Mouse (Mus musculus): ENCODE results near the gene Reep3. TPM values are rescaled to one million over a fixed set of nuclear protein-coding genes. Genes with fewer than 3 reads are reported as not detected.
"Not testable (repeated sequence)": the region's sequence is repeated elsewhere in the genome, so short reads cannot be mapped to it uniquely, and the experiment has no call there.

The Reep3 gene
- polyA plus RNA-seq, 1 experiment from 2014 or later: 28.7 TPM

DNA sequence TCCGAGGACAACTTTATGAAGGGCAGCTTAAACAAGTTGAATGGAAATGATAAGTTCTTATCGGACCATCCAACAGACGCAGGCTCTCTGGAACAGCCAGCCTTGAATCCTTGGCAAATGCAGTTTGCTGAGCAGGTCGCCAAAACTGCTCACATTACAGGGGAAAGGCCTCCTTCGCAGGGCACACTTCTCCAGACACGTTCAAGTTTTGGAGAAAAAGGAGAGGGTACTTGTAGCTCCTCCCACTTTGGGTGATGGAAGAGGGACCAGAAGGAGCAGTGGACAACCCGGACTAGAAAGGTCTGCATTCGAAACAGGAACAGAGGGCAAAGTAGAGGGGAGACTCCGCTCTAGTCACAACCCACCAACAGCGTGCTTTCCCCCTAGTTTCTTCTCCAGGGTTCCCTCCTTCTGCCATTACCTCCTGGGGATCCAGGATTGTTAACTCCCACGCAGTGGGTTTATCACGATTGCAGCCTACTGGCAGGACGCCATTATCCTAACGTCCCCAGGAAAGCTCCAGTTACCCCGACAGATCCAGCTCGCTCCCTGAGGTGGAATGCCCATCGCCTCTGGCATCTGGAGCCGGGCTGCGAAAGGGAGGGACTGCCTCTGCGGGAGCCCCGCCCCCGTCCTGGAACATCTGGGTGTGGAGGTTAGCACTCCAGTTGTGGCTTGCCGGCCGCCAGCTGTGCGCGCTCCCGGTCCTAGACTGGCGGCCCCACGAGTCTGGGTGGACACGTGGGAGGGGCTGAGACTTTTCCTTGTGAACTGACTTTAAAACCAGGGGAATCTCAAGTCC lies 94.3 kb downstream of the Reep3 start:
- H3K4me3 ChIP-seq (ENCODE audit: control insufficient read depth in 1 of 2, insufficient read depth in 1 of 2, low read depth in 1 of 2, low read length in 2 of 2): peak overlapping the region; percentile 36 to 47
- no peaks in the 10 kb centered on the region for H3K27me3 ChIP-seq (ENCODE audit: control insufficient read depth, insufficient read depth, low read length)
- peak overlapping the region; percentile 93 to 99 for H3K27ac ChIP-seq (replicated peaks in 1 of 2; ENCODE audit: control insufficient read depth in 1 of 2, insufficient read depth in 1 of 2, low read depth in 2 of 2, low read length in 2 of 2)
- H3K4me1 ChIP-seq (ENCODE audit: control insufficient read depth in 2 of 2, insufficient read depth in 2 of 2, low read length in 2 of 2): peaks cover 17 to 35% of the 10 kb centered on the region in 2 experiments
- no peaks in the 10 kb centered on the region for H3K9me3 ChIP-seq (ENCODE audit: control insufficient read depth, low read length)
- WGBS: 10% methylated on average over 30 of the region's 30 CpGs
- peak overlapping the region; percentile 77 for H3K9ac ChIP-seq (ENCODE audit: low read length)
- H3K36me3 ChIP-seq (ENCODE audit: control insufficient read depth, insufficient read depth, low read length): no peaks in the 10 kb centered on the region
- ATAC-seq (ENCODE audit: insufficient number of reproducible peaks, insufficient read depth, low FRiP score, low read depth): peak; percentile 52
- peak overlapping the region; percentile 79 for H3K4me2 ChIP-seq (ENCODE audit: low read length)

DNA sequence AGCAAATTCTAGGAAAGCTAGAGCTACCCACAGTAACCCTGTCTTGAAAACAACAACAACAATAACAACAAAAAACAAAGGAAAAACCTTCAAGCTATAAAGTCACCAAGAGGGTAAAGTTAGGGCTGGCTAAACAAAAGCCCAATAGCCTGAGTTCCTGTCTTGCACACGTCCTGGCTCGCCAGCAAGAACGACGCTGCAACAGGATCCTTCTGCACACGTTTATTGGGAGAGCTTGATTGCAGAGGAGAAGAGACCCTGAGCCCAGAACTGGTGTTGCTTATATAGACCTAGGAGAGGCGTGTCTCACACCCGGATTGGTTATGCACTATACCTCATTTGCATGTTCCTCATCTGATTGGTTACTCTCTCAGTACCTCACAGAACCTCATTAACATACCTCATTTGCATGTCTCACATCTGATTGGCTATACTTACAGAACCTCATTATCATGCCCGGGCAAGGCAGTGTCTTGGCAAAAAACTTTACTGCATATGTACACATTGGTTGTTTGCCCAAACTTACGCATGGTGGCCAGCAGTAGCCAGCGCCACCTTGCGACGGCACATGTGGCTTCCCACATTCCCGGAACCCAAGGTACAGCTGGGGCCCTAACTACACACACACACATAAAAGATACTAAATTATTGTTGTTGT lies 95.7 kb downstream of the Reep3 start:
- peak overlapping the region in 1 of 2 experiments; percentile 99; a peak in 1 of 4 replicates for H3K27ac ChIP-seq (replicated peaks in 1 of 2; ENCODE audit: control insufficient read depth in 1 of 2, insufficient read depth in 1 of 2, low read depth in 2 of 2, low read length in 2 of 2)

DNA sequence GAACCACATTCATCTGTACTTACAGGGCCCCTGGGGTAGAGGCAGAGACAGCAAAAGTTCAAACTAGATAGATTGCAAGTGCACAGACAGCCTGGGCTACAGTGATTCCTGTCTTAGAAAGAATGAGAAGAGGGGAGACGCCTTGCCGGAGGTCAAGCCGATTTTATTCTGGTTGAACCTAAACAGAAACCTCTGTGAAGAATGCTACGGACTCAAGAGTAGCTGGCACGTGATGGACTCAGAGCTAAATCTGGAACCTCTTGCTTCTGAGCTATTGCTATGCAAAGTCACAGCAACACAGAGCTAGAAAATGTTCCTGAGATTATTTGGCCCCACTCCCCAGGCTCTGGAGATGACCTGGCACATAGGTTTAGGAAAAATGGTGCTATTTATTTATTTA lies 96.6 kb downstream of the Reep3 start:
- Histone ChIP-seq H3K36me3 (ENCODE audit: control insufficient read depth, insufficient read depth, low read length) (no peaks in the 10 kb centered on the region), H3K9me3 (ENCODE audit: control insufficient read depth, low read length) (no peaks in the 10 kb centered on the region), H3K4me3 (ENCODE audit: control insufficient read depth in 1 of 2, insufficient read depth in 1 of 2, low read depth in 1 of 2, low read length in 2 of 2) (no peak overlapping the region), H3K27me3 (ENCODE audit: control insufficient read depth, insufficient read depth, low read length) (no peaks in the 10 kb centered on the region), H3K4me2 (ENCODE audit: low read length) (no peak overlapping the region), H3K9ac (ENCODE audit: low read length) (no peak overlapping the region), H3K27ac (replicated peaks in 1 of 2; ENCODE audit: control insufficient read depth in 1 of 2, insufficient read depth in 1 of 2, low read depth in 2 of 2, low read length in 2 of 2) (peak overlapping the region; percentile 74 to 76), H3K4me1 (ENCODE audit: control insufficient read depth in 2 of 2, insufficient read depth in 2 of 2, low read length in 2 of 2) (peaks cover 21 to 40% of the 10 kb centered on the region in 2 experiments)
- WGBS: 35% methylated on average over 5 of the region's 5 CpGs
- no peak for ATAC-seq (ENCODE audit: insufficient number of reproducible peaks, insufficient read depth, low FRiP score, low read depth)

More for the DNA sequence above, 95.7 kb downstream of the Reep3 start:
- not testable (repeated sequence) for H3K27me3 ChIP-seq (ENCODE audit: control insufficient read depth, insufficient read depth, low read length); H3K4me2 ChIP-seq (ENCODE audit: low read length); H3K36me3 ChIP-seq (ENCODE audit: control insufficient read depth, insufficient read depth, low read length); H3K4me3 ChIP-seq (ENCODE audit: control insufficient read depth in 1 of 2, insufficient read depth in 1 of 2, low read depth in 1 of 2, low read length in 2 of 2); H3K9ac ChIP-seq (ENCODE audit: low read length); H3K9me3 ChIP-seq (ENCODE audit: control insufficient read depth, low read length); ATAC-seq (ENCODE audit: insufficient number of reproducible peaks, insufficient read depth, low FRiP score, low read depth)
- H3K4me1 ChIP-seq (ENCODE audit: control insufficient read depth in 2 of 2, insufficient read depth in 2 of 2, low read length in 2 of 2): peaks cover 17 to 35% of the 10 kb centered on the region in 2 experiments
- WGBS: 93% methylated on average over 13 of the region's 13 CpGs

DNA sequence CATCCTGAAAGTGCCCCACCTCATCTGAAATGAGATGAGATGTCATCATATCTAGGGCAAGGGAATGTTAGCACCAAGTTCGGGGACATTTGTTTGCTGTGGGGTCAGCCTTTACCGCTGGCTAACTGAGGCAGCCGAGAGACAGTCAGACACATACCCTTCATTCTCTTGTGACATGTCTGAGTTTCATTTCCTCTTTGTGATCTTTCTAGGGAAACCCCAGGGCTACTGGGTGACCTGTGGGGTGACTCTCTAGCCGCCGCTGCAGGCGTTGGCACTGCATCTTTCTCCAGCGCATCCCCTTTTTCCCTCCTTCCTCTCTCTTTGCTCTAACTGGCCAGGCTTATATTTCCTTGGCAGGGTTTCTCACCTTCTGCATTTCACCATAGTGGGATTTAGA lies 98.0 kb downstream of the Reep3 start:
- H3K27me3 ChIP-seq (ENCODE audit: control insufficient read depth, insufficient read depth, low read length): no peaks in the 10 kb centered on the region
- ATAC-seq (ENCODE audit: insufficient number of reproducible peaks, insufficient read depth, low FRiP score, low read depth): no peak
- H3K4me3 ChIP-seq (ENCODE audit: control insufficient read depth in 1 of 2, insufficient read depth in 1 of 2, low read depth in 1 of 2, low read length in 2 of 2): no peak overlapping the region
- H3K9me3 ChIP-seq (ENCODE audit: control insufficient read depth, low read length): no peaks in the 10 kb centered on the region
- H3K4me2 ChIP-seq (ENCODE audit: low read length): no peak overlapping the region
- no peak overlapping the region for H3K27ac ChIP-seq (replicated peaks in 1 of 2; ENCODE audit: control insufficient read depth in 1 of 2, insufficient read depth in 1 of 2, low read depth in 2 of 2, low read length in 2 of 2)
- 89% methylated on average over 7 of the region's 7 CpGs for whole genome bisulfite sequencing
- no peaks in the 10 kb centered on the region for H3K36me3 ChIP-seq (ENCODE audit: control insufficient read depth, insufficient read depth, low read length)
- H3K9ac ChIP-seq (ENCODE audit: low read length): no peak overlapping the region
- peaks cover 25 to 37% of the 10 kb centered on the region in 2 experiments for H3K4me1 ChIP-seq (ENCODE audit: control insufficient read depth in 2 of 2, insufficient read depth in 2 of 2, low read length in 2 of 2)

DNA sequence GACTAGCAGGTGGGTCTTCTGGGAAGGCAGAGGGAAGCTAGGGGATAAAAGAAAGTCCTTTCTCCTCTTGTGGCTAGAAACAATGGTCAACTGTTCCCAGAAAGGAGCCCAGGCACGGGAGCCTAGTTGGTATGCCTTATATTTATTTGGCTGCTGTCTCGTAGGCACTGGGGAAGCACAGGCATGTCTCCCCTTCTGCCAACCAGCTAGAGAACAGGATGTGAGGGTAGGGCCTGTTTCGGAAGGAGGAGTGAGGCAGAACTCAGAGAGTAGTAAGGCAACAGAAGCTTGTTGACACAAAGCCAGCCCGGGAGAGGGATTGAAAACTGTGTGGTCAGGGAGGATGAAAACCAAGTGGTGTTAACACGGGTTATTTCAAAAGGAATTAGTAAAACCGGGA lies 101.6 kb downstream of the Reep3 start:
- Histone ChIP-seq H3K4me3 (ENCODE audit: control insufficient read depth in 1 of 2, insufficient read depth in 1 of 2, low read depth in 1 of 2, low read length in 2 of 2) (no peak overlapping the region), H3K4me1 (ENCODE audit: control insufficient read depth in 2 of 2, insufficient read depth in 2 of 2, low read length in 2 of 2) (peaks cover 14 to 18% of the 10 kb centered on the region in 2 experiments), H3K9ac (ENCODE audit: low read length) (no peak overlapping the region), H3K36me3 (ENCODE audit: control insufficient read depth, insufficient read depth, low read length) (no peaks in the 10 kb centered on the region), H3K4me2 (ENCODE audit: low read length) (peak overlapping the region; percentile 14; the same call in 1 of the 2 replicates), H3K27me3 (ENCODE audit: control insufficient read depth, insufficient read depth, low read length) (no peaks in the 10 kb centered on the region), H3K27ac (replicated peaks in 1 of 2; ENCODE audit: control insufficient read depth in 1 of 2, insufficient read depth in 1 of 2, low read depth in 2 of 2, low read length in 2 of 2) (peak overlapping the region; percentile 36 to 78), H3K9me3 (ENCODE audit: control insufficient read depth, low read length) (no peaks in the 10 kb centered on the region)
- ATAC-seq (ENCODE audit: insufficient number of reproducible peaks, insufficient read depth, low FRiP score, low read depth): no peak
- WGBS: 57% methylated on average over 6 of the region's 6 CpGs

DNA sequence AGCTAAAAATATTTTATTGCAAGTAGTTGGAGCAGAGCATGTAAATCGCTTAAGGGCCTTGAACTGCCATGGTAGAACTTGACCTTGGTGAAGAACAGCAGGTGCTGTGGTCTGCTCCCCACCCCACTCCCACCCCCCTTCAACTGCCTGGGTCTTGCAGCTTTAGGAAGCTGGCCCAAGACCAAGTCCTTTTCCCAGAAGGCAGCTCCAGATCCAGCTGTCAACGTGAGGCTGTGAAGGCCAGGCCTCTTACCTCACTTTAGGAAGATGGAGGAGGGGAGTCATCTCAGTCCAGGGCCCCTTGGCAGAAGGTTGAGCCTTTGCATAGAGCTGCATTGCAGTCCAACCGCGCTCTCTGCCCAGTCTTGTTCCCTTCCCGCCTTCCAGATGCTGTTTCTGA lies 102.3 kb downstream of the Reep3 start:
- H3K27me3 ChIP-seq (ENCODE audit: control insufficient read depth, insufficient read depth, low read length): no peaks in the 10 kb centered on the region
- H3K36me3 ChIP-seq (ENCODE audit: control insufficient read depth, insufficient read depth, low read length): no peaks in the 10 kb centered on the region
- peak overlapping the region; percentile 65 to 78; a peak in 3 of 4 replicates for H3K27ac ChIP-seq (replicated peaks in 1 of 2; ENCODE audit: control insufficient read depth in 1 of 2, insufficient read depth in 1 of 2, low read depth in 2 of 2, low read length in 2 of 2)
- no peak overlapping the region for H3K9ac ChIP-seq (ENCODE audit: low read length)
- H3K4me1 ChIP-seq (ENCODE audit: control insufficient read depth in 2 of 2, insufficient read depth in 2 of 2, low read length in 2 of 2): peaks cover 14 to 18% of the 10 kb centered on the region in 2 experiments
- peak overlapping the region; percentile 14; the same call in 1 of the 2 replicates for H3K4me2 ChIP-seq (ENCODE audit: low read length)
- H3K4me3 ChIP-seq (ENCODE audit: control insufficient read depth in 1 of 2, insufficient read depth in 1 of 2, low read depth in 1 of 2, low read length in 2 of 2): no peak overlapping the region
- peaks cover 6% of the 10 kb centered on the region; the same call in 1 of the 2 replicates for H3K9me3 ChIP-seq (ENCODE audit: control insufficient read depth, low read length)
- WGBS: 46% methylated on average over 5 of the region's 5 CpGs
- ATAC-seq (ENCODE audit: insufficient number of reproducible peaks, insufficient read depth, low FRiP score, low read depth): peak; percentile 67; the same call in 1 of the 2 replicates

DNA sequence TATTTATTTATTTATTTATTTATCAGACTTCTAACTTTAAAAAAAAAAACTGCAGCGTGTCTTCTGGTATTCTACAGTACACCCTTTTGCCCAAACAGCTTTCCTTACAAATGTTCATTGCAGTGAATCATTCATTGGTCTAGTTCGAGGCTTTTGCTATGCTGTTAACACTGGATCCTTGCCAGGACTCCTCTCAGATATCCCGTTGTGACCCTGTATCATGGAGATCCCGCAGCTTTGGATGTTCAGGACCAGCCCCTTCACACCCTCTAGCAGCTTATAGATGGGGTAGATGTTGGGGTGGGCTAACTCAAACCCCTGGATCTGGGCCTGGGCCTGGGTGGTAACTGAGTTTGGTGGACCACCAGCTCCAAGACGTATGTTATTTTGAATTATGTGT lies 104.2 kb downstream of the Reep3 start:
- Histone ChIP-seq H3K4me2 (ENCODE audit: low read length) (no peak overlapping the region), H3K9me3 (ENCODE audit: control insufficient read depth, low read length) (peaks cover 9% of the 10 kb centered on the region; the same call in 1 of the 2 replicates), H3K27ac (replicated peaks in 1 of 2; ENCODE audit: control insufficient read depth in 1 of 2, insufficient read depth in 1 of 2, low read depth in 2 of 2, low read length in 2 of 2) (no peak overlapping the region), H3K9ac (ENCODE audit: low read length) (no peak overlapping the region), H3K36me3 (ENCODE audit: control insufficient read depth, insufficient read depth, low read length) (no peaks in the 10 kb centered on the region), H3K4me1 (ENCODE audit: control insufficient read depth in 2 of 2, insufficient read depth in 2 of 2, low read length in 2 of 2) (peaks cover 14 to 18% of the 10 kb centered on the region in 2 experiments), H3K4me3 (ENCODE audit: control insufficient read depth in 1 of 2, insufficient read depth in 1 of 2, low read depth in 1 of 2, low read length in 2 of 2) (no peak overlapping the region), H3K27me3 (ENCODE audit: control insufficient read depth, insufficient read depth, low read length) (no peaks in the 10 kb centered on the region)
- no peak for ATAC-seq (ENCODE audit: insufficient number of reproducible peaks, insufficient read depth, low FRiP score, low read depth)
- WGBS: 48% methylated on average over 5 of the region's 5 CpGs

Measured in heart, embryonic 14.5 days (tissue).